Mouse (Mus musculus): ENCODE data around the gene Fxyd6.

Fxyd6 gene

GRCm38 (mm10) chr9:45370117-45370561 lies at the start of gene Fxyd6:
TSS of gene Fxyd6 (plus strand) at chr9:45370185.
- in situ Hi-C loops (cut with MboI, MseI), result no loop called here

- in situ Hi-C loops (cut with MboI, MseI), result no loop called here
These were observed 48.5 kb upstream of the Fxyd6 start for GRCm38 (mm10) chr9:45321465-45321864.

GRCm38 (mm10) chr9:45321946-45322430 lies 48.0 kb upstream of the Fxyd6 start:
- in situ Hi-C loops (cut with MboI, MseI), result no loop called here

GRCm38 (mm10) chr9:45326390-45326789 lies 43.6 kb upstream of the Fxyd6 start:
- in situ Hi-C loops (cut with MboI, MseI), result no loop called here

GRCm38 (mm10) chr9:45328263-45328662 lies 41.7 kb upstream of the Fxyd6 start:
- in situ Hi-C loops (cut with MboI, MseI), result no loop called here

GRCm38 (mm10) chr9:45329577-45329976 lies 40.4 kb upstream of the Fxyd6 start:
- in situ Hi-C loops (cut with MboI, MseI), result no loop called here

- in situ Hi-C loops (cut with MboI, MseI), result no loop called here
These were observed 32.6 kb upstream of the Fxyd6 start for GRCm38 (mm10) chr9:45337406-45337805.

GRCm38 (mm10) chr9:45343066-45343465 lies 26.9 kb upstream of the Fxyd6 start:
- in situ Hi-C loops (cut with MboI, MseI), result no loop called here

- in situ Hi-C loops (cut with MboI, MseI), result no loop called here
These were observed 24.5 kb upstream of the Fxyd6 start for GRCm38 (mm10) chr9:45345516-45345915.

- in situ Hi-C loops (cut with MboI, MseI), result no loop called here
These were observed 23.7 kb upstream of the Fxyd6 start for GRCm38 (mm10) chr9:45346276-45346675.

GRCm38 (mm10) chr9:45348560-45348959 lies 21.4 kb upstream of the Fxyd6 start:
- in situ Hi-C loops (cut with MboI, MseI), result no loop called here

GRCm38 (mm10) chr9:45349181-45349580 lies 20.8 kb upstream of the Fxyd6 start:
- in situ Hi-C loops (cut with MboI, MseI), result no loop called here

GRCm38 (mm10) chr9:45349851-45350250 lies 20.1 kb upstream of the Fxyd6 start:
- in situ Hi-C loops (cut with MboI, MseI), result no loop called here

- in situ Hi-C loops (cut with MboI, MseI), result no loop called here
These were observed 14.8 kb upstream of the Fxyd6 start for GRCm38 (mm10) chr9:45355192-45355591.

GRCm38 (mm10) chr9:45358356-45358755 lies 11.6 kb upstream of the Fxyd6 start:
- in situ Hi-C loops (cut with MboI, MseI), result no loop called here

GRCm38 (mm10) chr9:45362051-45362461 lies 7.9 kb upstream of the Fxyd6 start:
- in situ Hi-C loops (cut with MboI, MseI), result no loop called here

- in situ Hi-C loops (cut with MboI, MseI), result no loop called here
These were observed 6.3 kb upstream of the Fxyd6 start for GRCm38 (mm10) chr9:45363639-45364214.

- in situ Hi-C loops (cut with MboI, MseI), result no loop called here
These were observed 2.3 kb upstream of the Fxyd6 start for GRCm38 (mm10) chr9:45367716-45368115.

GRCm38 (mm10) chr9:45368341-45368901 lies 1.6 kb upstream of the Fxyd6 start:
- in situ Hi-C loops (cut with MboI, MseI), result no loop called here

- in situ Hi-C loops (cut with MboI, MseI), result no loop called here
These were observed 791 bp downstream of the Fxyd6 start for GRCm38 (mm10) chr9:45370616-45371336.

- in situ Hi-C loops (cut with MboI, MseI), result no loop called here
These were observed 1.3 kb downstream of the Fxyd6 start for GRCm38 (mm10) chr9:45371337-45371707.

- in situ Hi-C loops (cut with MboI, MseI), result no loop called here
These were observed 3.9 kb downstream of the Fxyd6 start for GRCm38 (mm10) chr9:45373896-45374295.

GRCm38 (mm10) chr9:45374988-45375502 lies 5.1 kb downstream of the Fxyd6 start:
- in situ Hi-C loops (cut with MboI, MseI), result no loop called here
